Mouse (Mus musculus) ES-Bruce4 (cell line): ENCODE results near the gene Ocrl. TPM values are rescaled to one million over a fixed set of nuclear protein-coding genes. Genes with fewer than 3 reads are reported as not detected.

Source experiments
- H3K27ac ChIP-seq: 2 replicates; pipeline ENCODE4 v1.5.1; 2012; ENCODE audit warnings: low read length, inconsistent platforms; ENCODE audit not compliant: insufficient read depth
- H3K27me3 ChIP-seq: 2 replicates; pipeline ENCODE4 v1.6.1; 2012; ENCODE audit warnings: mild to moderate bottlenecking, low read length, inconsistent platforms; ENCODE audit not compliant: control insufficient read depth, poor library complexity, insufficient read depth, severe bottlenecking
- H3K36me3 ChIP-seq: 2 replicates; pipeline ENCODE4 v1.6.1; 2012; ENCODE audit warnings: inconsistent platforms, mild to moderate bottlenecking, low read length, moderate library complexity; ENCODE audit not compliant: control insufficient read depth, poor library complexity, insufficient read depth, severe bottlenecking
- H3K4me1 ChIP-seq: one replicate; pipeline ENCODE4 v1.8.1; 2011; ENCODE audit warnings: low read length; ENCODE audit not compliant: control insufficient read depth, insufficient read depth
- H3K4me3 ChIP-seq: 2 replicates; pipeline ENCODE4 v1.5.1; 2011; ENCODE audit warnings: low read depth, mild to moderate bottlenecking, low read length
- H3K9ac ChIP-seq: 2 replicates; pipeline ENCODE4 v1.6.1; 2012; ENCODE audit warnings: low read depth, mild to moderate bottlenecking, inconsistent platforms; ENCODE audit not compliant: poor library complexity, severe bottlenecking
- H3K9me3 ChIP-seq: replicated peaks from 2 replicates; pipeline ENCODE4 v1.6.1; 2012; ENCODE audit warnings: mild to moderate bottlenecking, low read length, inconsistent platforms; ENCODE audit not compliant: control insufficient read depth, poor library complexity, insufficient read depth, severe bottlenecking
- CTCF ChIP-seq: IDR thresholded peaks from one replicate; pipeline ENCODE4 v1.8.1; 2011; ENCODE audit warnings: low read depth, low read length
- EP300 ChIP-seq: IDR thresholded peaks from 2 replicates; pipeline ENCODE4 v1.6.1; 2011; ENCODE audit warnings: low read depth, low read length; ENCODE audit not compliant: insufficient read depth
- POLR2A ChIP-seq: IDR thresholded peaks from one replicate; pipeline ENCODE4 v1.8.1; 2011; ENCODE audit warnings: low read length; ENCODE audit not compliant: insufficient read depth
- polyA plus RNA-seq: library from polyadenylated mRNA; stranded (reverse); fragments of >200 nt; gene quantifications from 2 replicates; pipeline ENCODE4 v1.2.4, GENCODE M21; 2011; ENCODE audit warnings: low read depth; ENCODE audit not compliant: missing spikeins, insufficient read depth, insufficient read length

Ocrl gene
- 43.7 and 45.1 TPM in 2 replicates for polyA plus RNA-seq

- peak within 1 kb of the TSS; percentile 98 for H3K9ac ChIP-seq
- H3K27me3 ChIP-seq = no peaks in the 10 kb centered on the region
- H3K27ac ChIP-seq = no peak within 1 kb of the TSS
- H3K9me3 ChIP-seq = no peaks in the 10 kb centered on the region
- TF ChIP-seq EP300 (no peak), CTCF (peak; percentile 38)
- peak within 1 kb of the TSS; percentile 93 for H3K4me3 ChIP-seq
- no peaks in the 10 kb centered on the region for H3K4me1 ChIP-seq
- H3K36me3 ChIP-seq = no peaks in the 10 kb centered on the region
Observed at GRCm38 (mm10) chrX:47912306-47912792, at the start of gene Ocrl. Gene Ocrl, plus strand, starts transcription at chrX:47912387.

- TF ChIP-seq CTCF = no peak
- no peak for TF ChIP-seq EP300
- TF ChIP-seq POLR2A = no peak
- H3K27ac ChIP-seq = no peak overlapping the region
- H3K9me3 ChIP-seq = no peaks in the 10 kb centered on the region
- H3K4me3 ChIP-seq = no peak overlapping the region
- no peak overlapping the region for H3K9ac ChIP-seq
- no peaks in the 10 kb centered on the region for H3K4me1 ChIP-seq
- H3K27me3 ChIP-seq = no peaks in the 10 kb centered on the region
- H3K36me3 ChIP-seq = no peaks in the 10 kb centered on the region
Observed at GRCm38 (mm10) chrX:47880052-47880451, 32.1 kb upstream of the Ocrl start.

GRCm38 (mm10) chrX:47882813-47883212 lies 29.4 kb upstream of the Ocrl start:
- Histone ChIP-seq H3K9ac (no peak overlapping the region), H3K9me3 (no peaks in the 10 kb centered on the region), H3K27ac (no peak overlapping the region), H3K4me3 (no peak overlapping the region), H3K27me3 (no peaks in the 10 kb centered on the region), H3K36me3 (no peaks in the 10 kb centered on the region), H3K4me1 (no peaks in the 10 kb centered on the region)
- no peak for TF ChIP-seq CTCF
- TF ChIP-seq POLR2A = no peak
- TF ChIP-seq EP300 = no peak

- H3K4me3 ChIP-seq = no peak overlapping the region
- H3K9me3 ChIP-seq = no peaks in the 10 kb centered on the region
- TF ChIP-seq POLR2A = no peak
- TF ChIP-seq EP300 = no peak
- TF ChIP-seq CTCF = no peak
- H3K4me1 ChIP-seq = no peaks in the 10 kb centered on the region
- H3K27ac ChIP-seq = no peak overlapping the region
- H3K9ac ChIP-seq = no peak overlapping the region
- H3K27me3 ChIP-seq = no peaks in the 10 kb centered on the region
- no peaks in the 10 kb centered on the region for H3K36me3 ChIP-seq
Observed at GRCm38 (mm10) chrX:47887401-47887800, 24.8 kb upstream of the Ocrl start.

GRCm38 (mm10) chrX:47891243-47891906 lies 20.8 kb upstream of the Ocrl start:
- Histone ChIP-seq H3K9ac (peak overlapping the region; percentile 65; the same call in 1 of the 2 replicates), H3K9me3 (no peaks in the 10 kb centered on the region), H3K27me3 (no peaks in the 10 kb centered on the region), H3K27ac (no peak overlapping the region), H3K36me3 (no peaks in the 10 kb centered on the region), H3K4me1 (no peaks in the 10 kb centered on the region), H3K4me3 (peak overlapping the region; percentile 92)
- TF ChIP-seq EP300 (no peak), CTCF (no peak)

- no peaks in the 10 kb centered on the region for H3K9me3 ChIP-seq
- peak overlapping the region; percentile 92 for H3K4me3 ChIP-seq
- no peaks in the 10 kb centered on the region for H3K36me3 ChIP-seq
- H3K9ac ChIP-seq = peak overlapping the region; percentile 65
- H3K27me3 ChIP-seq = no peaks in the 10 kb centered on the region
- TF ChIP-seq EP300 (no peak), CTCF (no peak), POLR2A (no peak)
- H3K27ac ChIP-seq = no peak overlapping the region
- H3K4me1 ChIP-seq = no peaks in the 10 kb centered on the region
Observed at GRCm38 (mm10) chrX:47891907-47892430, 20.2 kb upstream of the Ocrl start.
